ENCODE assay signal across 10 mouse cellular contexts in the genomic region with DNA sequence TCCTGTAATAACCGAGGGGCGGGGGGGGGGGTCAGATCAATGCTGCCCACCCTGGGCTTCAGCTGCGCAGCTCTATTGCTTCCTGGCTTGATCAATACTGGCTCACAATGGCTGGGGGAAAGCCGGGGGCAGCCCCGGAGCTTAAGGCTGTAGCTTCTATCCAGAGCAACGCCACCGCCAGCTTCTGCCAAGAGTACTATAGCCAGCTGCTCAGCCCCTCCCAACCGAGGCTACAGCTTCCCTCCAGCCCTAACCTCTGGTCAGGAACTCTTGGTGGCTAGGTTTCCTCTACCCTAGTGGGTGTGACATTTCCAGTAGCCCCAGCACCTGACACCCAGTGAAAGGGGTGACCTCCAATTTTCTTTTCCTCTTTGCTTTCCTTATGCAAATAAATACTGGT. TPM values are rescaled to one million over a fixed set of nuclear protein-coding genes. Genes with fewer than 3 reads are reported as not detected.
A peak's percentile ranks its signal among the peaks of the same experiment; 100 is the strongest.
DNase-seq lines count a peak whose midpoint lies in the region; ATAC-seq and TF ChIP-seq lines count a peak whose summit lies in the region.
"Had no signal": no experiment of that assay in that cellular context is flagged by ENCODE, and none has a peak within 500 bp of the region (broad histone marks: within the 10 kb centered on the region; RNA-seq: fewer than 3 reads in every experiment).

No protein-coding gene starts in this region.

- H3K9ac ChIP-seq in heart, embryonic 11.5 days (ENCODE audit: low read depth, low read length), result no peak overlapping the region
- 0 out of 2 replicates have a peak overlapping the region, but pooled peaks have one; percentile 12 for H3K9ac ChIP-seq in forebrain, embryonic 11.5 days (ENCODE audit: low read length)

- peak overlapping the region; percentile 96 for H3K4me2 ChIP-seq in heart, embryonic 11.5 days
- peak overlapping the region; percentile 89 for H3K4me2 ChIP-seq in forebrain, embryonic 11.5 days (ENCODE audit: low read depth, low read length, severe bottlenecking)

- no peak overlapping the region for H3K27ac ChIP-seq in heart, embryonic 11.5 days (ENCODE audit: low read depth, low read length)
- no peak overlapping the region for H3K27ac ChIP-seq in forebrain, embryonic 11.5 days (ENCODE audit: low read depth, low read length)
- no peak overlapping the region for H3K27ac ChIP-seq in left cerebral cortex, adult 2 months

- H3K9me3 ChIP-seq in heart, embryonic 11.5 days (replicated peaks; ENCODE audit: control insufficient read depth, low read length), result no peaks in the 10 kb centered on the region
- no peaks in the 10 kb centered on the region for H3K9me3 ChIP-seq in forebrain, embryonic 11.5 days (ENCODE audit: control insufficient read depth, low read length)

- peaks cover 5% of the 10 kb centered on the region; the same call in 1 of the 2 replicates for H3K4me1 ChIP-seq in heart, embryonic 11.5 days (ENCODE audit: control insufficient read depth, insufficient read depth, low read length)
- H3K4me1 ChIP-seq in forebrain, embryonic 11.5 days (replicated peaks; ENCODE audit: control insufficient read depth, insufficient read depth, low read length), result peaks cover 12% of the 10 kb centered on the region; the same call in 1 of the 2 replicates
- H3K4me1 ChIP-seq in lung, adult 2 months (ENCODE audit: control insufficient read depth, insufficient read depth, low read length), result no peaks in the 10 kb centered on the region
- H3K4me1 ChIP-seq: megakaryocyte, embryonic 14.5 days had no signal

- intact Hi-C loops in left cerebral cortex, adult 2 months (cut with DNase I), result loop anchor here (2.0 kb wide), 1 partner anchor 36 kb away; no protein-coding TSS in a partner anchor

- no peak; the same call in 1 of the 2 replicates for ATAC-seq in heart, embryonic 11.5 days (replicated peaks; ENCODE audit: insufficient number of reproducible peaks, low FRiP score, low TSS enrichment)
- ATAC-seq in forebrain, embryonic 11.5 days (replicated peaks; ENCODE audit: low FRiP score), result peak; percentile 39; the same call in 1 of the 2 replicates

- peak overlapping the region; percentile 56 for H3K4me3 ChIP-seq in heart, embryonic 11.5 days (ENCODE audit: low read depth, low read length)
- H3K4me3 ChIP-seq in forebrain, embryonic 11.5 days (ENCODE audit: low read depth, low read length), result peak overlapping the region; percentile 39
- no peak overlapping the region for H3K4me3 ChIP-seq in left cerebral cortex, adult 2 months
- no peak overlapping the region for H3K4me3 ChIP-seq in lung, adult 2 months (replicated peaks; ENCODE audit: extremely low read depth, low read depth, low read length)
- H3K4me3 ChIP-seq: megakaryocyte, embryonic 14.5 days had no signal

- no peaks in the 10 kb centered on the region for H3K36me3 ChIP-seq in heart, embryonic 11.5 days (ENCODE audit: control insufficient read depth, insufficient read depth, low read length)
- H3K36me3 ChIP-seq in forebrain, embryonic 11.5 days (ENCODE audit: control insufficient read depth, insufficient read depth, low read length), result no peaks in the 10 kb centered on the region

- under 1% methylated on average over 8 of the region's 8 CpGs for WGBS in heart, embryonic 11.5 days (ENCODE audit: insufficient replicate concordance)
- 0% methylated on average over 8 of the region's 8 CpGs for WGBS in forebrain, embryonic 11.5 days
- WGBS in lung, adult 2 months, result 5% methylated on average over 8 of the region's 8 CpGs

- no peak for DNase-seq in heart, postnatal 4 days
- DNase-seq in forebrain, embryonic 11.5 days (ENCODE audit: low spot score), result peak; percentile 68
- peak; percentile 54 to 74 for DNase-seq in kidney, postnatal 25 days
- DNase-seq in neural tube, embryonic 10.5 days (ENCODE audit: extremely low spot score, low spot score), result peak; percentile 53
- no peak for DNase-seq in adrenal gland, adult 8-10 months
- no peak for DNase-seq in left cerebral cortex, adult 2 months (ENCODE audit: extremely low spot score in 1 of 2, low spot score in 2 of 2)
- DNase-seq in lung, adult 2 months, result no peak
- DNase-seq: adrenal gland, postnatal 25 days had no signal

- H3K27me3 ChIP-seq in heart, embryonic 11.5 days (ENCODE audit: control insufficient read depth, insufficient read depth, low read length), result peaks cover 8% of the 10 kb centered on the region
- H3K27me3 ChIP-seq in forebrain, embryonic 11.5 days (ENCODE audit: control insufficient read depth, insufficient read depth, low read length), result peaks cover 12% of the 10 kb centered on the region

- TF ChIP-seq CTCF in left cerebral cortex, adult 2 months (IDR thresholded peaks at IDR 0.05), result no peak
- TF ChIP-seq CTCF in lung, adult 2 months (IDR thresholded peaks at IDR 0.05; ENCODE audit: insufficient read depth, low read length), result no peak

- TF ChIP-seq POLR2A in lung, adult 2 months (IDR thresholded peaks at IDR 0.05; ENCODE audit: borderline replicate concordance, extremely low read depth, low read depth, low read length), result no peak

RNA-seq across cellular contexts. Expression of a gene that starts 36.8 kb away (rescaled TPM):
- 7.7 TPM in 2 replicates for polyA plus RNA-seq in heart, embryonic 11.5 days (2014; fragmentation: Nextera tagmentation; extraction: Ambion mirVana)
- total RNA-seq in heart, postnatal 4 days (2021), result 1 to 10 TPM; 5.0 to 6.3 TPM
- polyA plus RNA-seq in forebrain, embryonic 11.5 days (2014; fragmentation: Nextera tagmentation; extraction: Ambion mirVana), result 27.8 and 32.9 TPM in 2 replicates
- total RNA-seq in adrenal gland, adult 8-10 months (2022), result under 1 TPM in 2 of 4 experiments, not detected in 2; 0.03 to 0.05 TPM
- total RNA-seq in left cerebral cortex, adult 2 months (2021), result 10 to 100 TPM; 11.5 to 11.6 TPM
- 0.27 and 0.36 TPM in 2 replicates for polyA plus RNA-seq in lung, adult 2 months (2012; rRNA removed)
- total RNA-seq: adrenal gland, postnatal 25 days had no signal

Comparison
In these comparisons a context has a peak if more than half of its experiments do, and no peak if none do; other contexts are left out.
1. H3K4me3 ChIP-seq: peak in heart, embryonic 11.5 days (single experiment) and forebrain, embryonic 11.5 days (single experiment); none in left cerebral cortex, adult 2 months (single experiment) and lung, adult 2 months (single experiment).
2. DNase-seq: peak in forebrain, embryonic 11.5 days (single experiment), kidney, postnatal 25 days (2 of 2) and neural tube, embryonic 10.5 days (single experiment); none in heart, postnatal 4 days (single experiment), adrenal gland, adult 8-10 months (single experiment), left cerebral cortex, adult 2 months (0 of 2) and lung, adult 2 months (single experiment).
3. RNA of a gene that starts 36.8 kb away (total RNA-seq): 11.5 to 11.6 TPM in left cerebral cortex, adult 2 months and 5.0 to 6.3 TPM in heart, postnatal 4 days; 0.03 to 0.05 TPM in adrenal gland, adult 8-10 months; every median in the first group is over 4 times any median in the second.